ENCODE assay signal across 25 mouse cellular contexts in genomic region chr11:11692558-11693166, GRCm38 (mm10). TPM values are rescaled to one million over a fixed set of nuclear protein-coding genes. Genes with fewer than 3 reads are reported as not detected.
A peak's percentile ranks its signal among the peaks of the same experiment; 100 is the strongest.
DNase-seq lines count a peak whose midpoint lies in the region; ATAC-seq and TF ChIP-seq lines count a peak whose summit lies in the region.
"Had no signal": no experiment of that assay in that cellular context is flagged by ENCODE, and none has a peak within 500 bp of the region (broad histone marks: within the 10 kb centered on the region; RNA-seq: fewer than 3 reads in every experiment).

No protein-coding gene starts in this region.

- ATAC-seq in liver, postnatal 0 days = no peak
- ATAC-seq: activated CD4-positive, CD25-positive, alpha-beta regulatory T cell, adult 4 months; forebrain, embryonic 14.5 days; lung, postnatal 0 days; midbrain, embryonic 13.5 days; Patski had no signal

- no peak overlapping the region for H3K9ac ChIP-seq in liver, postnatal 0 days (replicated peaks)
- H3K9ac ChIP-seq: embryonic facial prominence, embryonic 13.5 days; hindbrain, embryonic 12.5 days; midbrain, embryonic 13.5 days had no signal

- H3K27me3 ChIP-seq in liver, postnatal 0 days (ENCODE audit: insufficient read depth, low read length) = no peaks in the 10 kb centered on the region; the same call in 1 of the 2 replicates

- peak overlapping the region; percentile 36 for H3K4me2 ChIP-seq in liver, postnatal 0 days (ENCODE audit: low read depth, low read length)
- H3K4me2 ChIP-seq: embryonic facial prominence, embryonic 13.5 days; hindbrain, embryonic 12.5 days; midbrain, embryonic 13.5 days had no signal

- DNase-seq in heart, adult 11 months = peak; percentile 50
- DNase-seq in heart, postnatal 14 days = no peak
- peak; percentile 59 for DNase-seq in thymus, postnatal 25 days
- DNase-seq in thymus, postnatal 10 days (ENCODE audit: low spot score in 2 of 2) = no peak
- DNase-seq in liver, postnatal 0 days = no peak
- DNase-seq in right cerebral cortex, postnatal 10 days (ENCODE audit: low spot score in 2 of 2) = no peak
- no peak for DNase-seq in kidney, postnatal 10 days
- no peak for DNase-seq in kidney, postnatal 25 days
- DNase-seq: adrenal gland, postnatal 10 days; cerebellum, adult 11-12 months; cerebellum, postnatal 14 days; gastrocnemius, postnatal 25 days; kidney, adult 9 months; kidney, postnatal 4 days; layer of hippocampus, adult 9-11 months; left cerebral cortex, postnatal 4 days; right cerebral cortex, postnatal 4 days had no signal

- intact Hi-C loops in heart, postnatal 14 days (cut with DNase I) = no loop called here

- no peak overlapping the region for H3K27ac ChIP-seq in liver, postnatal 0 days (ENCODE audit: low read depth)
- H3K27ac ChIP-seq: embryonic facial prominence, embryonic 13.5 days; hindbrain, embryonic 12.5 days; left cerebral cortex, adult 2 months; midbrain, embryonic 13.5 days had no signal

- H3K9me3 ChIP-seq in liver, postnatal 0 days (ENCODE audit: low read length) = no peaks in the 10 kb centered on the region
- H3K9me3 ChIP-seq: embryonic facial prominence, embryonic 13.5 days; hindbrain, embryonic 12.5 days; midbrain, embryonic 13.5 days had no signal

- no peaks in the 10 kb centered on the region for H3K36me3 ChIP-seq in liver, postnatal 0 days (replicated peaks; ENCODE audit: insufficient read depth, low read length)
- H3K36me3 ChIP-seq: embryonic facial prominence, embryonic 13.5 days; hindbrain, embryonic 12.5 days; midbrain, embryonic 13.5 days had no signal

- no peak for TF ChIP-seq EP300 in liver, postnatal 0 days (IDR thresholded peaks at IDR 0.05; ENCODE audit: low read depth)

- TF ChIP-seq CTCF in liver, postnatal 0 days (IDR thresholded peaks at IDR 0.05; ENCODE audit: low read depth) = no peak

- WGBS in liver, postnatal 0 days (ENCODE audit: insufficient replicate concordance) = 65% methylated on average over 10 of the region's 10 CpGs

- H3K4me3 ChIP-seq in liver, postnatal 0 days (ENCODE audit: low read depth, low read length) = no peak overlapping the region
- H3K4me3 ChIP-seq: embryonic facial prominence, embryonic 13.5 days; hindbrain, embryonic 12.5 days; left cerebral cortex, adult 2 months; midbrain, embryonic 13.5 days had no signal

- peaks cover 43% of the 10 kb centered on the region for H3K4me1 ChIP-seq in liver, postnatal 0 days (ENCODE audit: insufficient read depth)
- H3K4me1 ChIP-seq: embryonic facial prominence, embryonic 13.5 days; hindbrain, embryonic 12.5 days; midbrain, embryonic 13.5 days had no signal

RNA-seq across cellular contexts. Expression of gene Ikzf1, which starts 7.9 kb away (rescaled TPM):
- total RNA-seq in heart, postnatal 14 days (2021) = 10 to 100 TPM in 1 of 2 experiments, 1 to 10 TPM in 1; 2.2 to 10.4 TPM
- polyA plus RNA-seq in liver, postnatal 0 days (2015; fragmentation: Nextera tagmentation; extraction: Ambion mirVana) = 11.6 and 12.5 TPM in 2 replicates
- polyA plus RNA-seq: Patski had no signal

Comparison
In these comparisons a context has a peak if more than half of its experiments do, and no peak if none do; other contexts are left out.
1. DNase-seq: peak in heart, adult 11 months (single experiment) and thymus, postnatal 25 days (single experiment); none in heart, postnatal 14 days (0 of 2), thymus, postnatal 10 days (0 of 2), liver, postnatal 0 days (single experiment), right cerebral cortex, postnatal 10 days (0 of 2), kidney, postnatal 10 days (single experiment) and kidney, postnatal 25 days (0 of 2).